Mouse (Mus musculus) lung, embryonic 16.5 days (tissue): ENCODE measurements around the gene Ift140. TPM values are rescaled to one million over a fixed set of nuclear protein-coding genes. Genes with fewer than 3 reads are reported as not detected.

Experiments
- polyA plus RNA-seq: library from polyadenylated mRNA; unstranded; fragments of >200 nt; fragmentation: Nextera tagmentation; extraction: Ambion mirVana; gene quantifications from 2 replicates; pipeline ENCODE4 v1.2.1, GENCODE M21; 2015

Gene Ift140
- polyA plus RNA-seq, 1 experiment from 2014 or later, result 17.1 TPM

Other genes with a start within 250 kb of the Ift140 start
- gene Meiob, start 211.8 kb upstream of the Ift140 start, polyA plus RNA-seq, result not detected in 2 replicates
- 32.6 and 39.1 TPM in 2 replicates for gene Hagh, start 175.9 kb upstream of the Ift140 start, polyA plus RNA-seq
- 16.7 and 17.6 TPM in 2 replicates for gene Fahd1, start 165.7 kb upstream of the Ift140 start, polyA plus RNA-seq
- gene Igfals, start 150.1 kb upstream of the Ift140 start, polyA plus RNA-seq, result 1.2 and 1.9 TPM in 2 replicates
- 48.5 and 55.0 TPM in 2 replicates for gene Nubp2, start 129.7 kb upstream of the Ift140 start, polyA plus RNA-seq
- 41.1 and 43.3 TPM in 2 replicates for gene Spsb3, start 129.4 kb upstream of the Ift140 start, polyA plus RNA-seq
- 28.4 and 29.1 TPM in 2 replicates for gene Eme2, start 121.0 kb upstream of the Ift140 start, polyA plus RNA-seq
- 82.8 and 89.0 TPM in 2 replicates for gene Mrps34, start 121.0 kb upstream of the Ift140 start, polyA plus RNA-seq
- gene Nme3, start 119.6 kb upstream of the Ift140 start, polyA plus RNA-seq, result 74.7 and 74.9 TPM in 2 replicates
- 25.6 and 28.9 TPM in 2 replicates for gene Mapk8ip3, start 79.1 kb upstream of the Ift140 start, polyA plus RNA-seq
- gene Jpt2, start 55.4 kb upstream of the Ift140 start, polyA plus RNA-seq, result 141 and 148 TPM in 2 replicates
- 5.0 and 5.7 TPM in 2 replicates for gene Cramp1l, start 297 bp upstream of the Ift140 start, polyA plus RNA-seq
- 108 and 122 TPM in 2 replicates for gene Tmem204, start 67.5 kb downstream of the Ift140 start, polyA plus RNA-seq
- 42.4 and 49.6 TPM in 2 replicates for gene Telo2, start 99.9 kb downstream of the Ift140 start, polyA plus RNA-seq
- 0.19 TPM in 1 of 2 replicates, not detected in the other for gene Ptx4, start 104.7 kb downstream of the Ift140 start, polyA plus RNA-seq
- gene Clcn7, start 117.3 kb downstream of the Ift140 start, polyA plus RNA-seq, result 22.1 and 22.5 TPM in 2 replicates
- gene Ccdc154, start 146.4 kb downstream of the Ift140 start, polyA plus RNA-seq, result 0.73 and 1.1 TPM in 2 replicates
- gene Gm38655, start 159.4 kb downstream of the Ift140 start, polyA plus RNA-seq, result 11.5 and 13.1 TPM in 2 replicates
- gene BC003965, start 168.5 kb downstream of the Ift140 start, polyA plus RNA-seq, result 28.9 and 30.9 TPM in 2 replicates
- gene Unkl, start 172.3 kb downstream of the Ift140 start, polyA plus RNA-seq, result 10.7 and 10.8 TPM in 2 replicates
- gene Gnptg, start 224.0 kb downstream of the Ift140 start, polyA plus RNA-seq, result 48.3 and 51.2 TPM in 2 replicates
- 43.4 and 43.6 TPM in 2 replicates for gene Tsr3, start 224.1 kb downstream of the Ift140 start, polyA plus RNA-seq
- 1.3 and 1.6 TPM in 2 replicates for gene Baiap3, start 240.3 kb downstream of the Ift140 start, polyA plus RNA-seq